Mouse (Mus musculus) embryonic facial prominence, embryonic 14.5 days (tissue): ENCODE measurements around the gene 6430571L13Rik. TPM values are rescaled to one million over a fixed set of nuclear protein-coding genes. Genes with fewer than 3 reads are reported as not detected.

Experiments used
- ATAC-seq: fragments of 200-750 bp; cut with Nextera tagmentation; 2 replicates; pipeline ENCODE4 v1.8.0; 2017; ENCODE audit warnings: low read depth, moderate number of reproducible peaks, moderate TSS enrichment
- DNase-seq: peaks from one replicate; pipeline ENCODE4 v3.0.0-alpha.2; 2015; ENCODE audit warnings: low spot score
- H3K27ac ChIP-seq: fragments of 300-500 bp; sonication (generic); replicated peaks from 2 replicates; pipeline ENCODE4 v1.5.1; 2014; ENCODE audit warnings: low read depth, mild to moderate bottlenecking, low read length, moderate library complexity
- H3K27me3 ChIP-seq: fragments of 300-500 bp; sonication (generic); replicated peaks from 2 replicates; pipeline ENCODE4 v1.6.1; 2014; ENCODE audit warnings: low read length; ENCODE audit not compliant: control insufficient read depth, insufficient read depth
- H3K36me3 ChIP-seq: fragments of 300-500 bp; sonication (generic); 2 replicates; pipeline ENCODE4 v1.6.1; 2014; ENCODE audit warnings: low read length, mixed read lengths; ENCODE audit not compliant: control insufficient read depth, insufficient read depth
- H3K4me1 ChIP-seq: fragments of 300-500 bp; sonication (generic); 2 replicates; pipeline ENCODE4 v1.6.1; 2014; ENCODE audit warnings: antibody characterized with exemption, low read length; ENCODE audit not compliant: control insufficient read depth, insufficient read depth
- H3K4me2 ChIP-seq: fragments of 300-500 bp; sonication (generic); 2 replicates; pipeline ENCODE4 v1.6.1; 2014; ENCODE audit warnings: low read depth, mild to moderate bottlenecking, low read length, moderate library complexity, mixed read lengths
- H3K4me3 ChIP-seq: fragments of 300-500 bp; sonication (generic); 2 replicates; pipeline ENCODE4 v1.5.1; 2014; ENCODE audit warnings: low read depth, mild to moderate bottlenecking, low read length
- H3K9ac ChIP-seq: fragments of 300-500 bp; sonication (generic); 2 replicates; pipeline ENCODE4 v1.6.1; 2014; ENCODE audit warnings: low read depth, mild to moderate bottlenecking, low read length, moderate library complexity, mixed read lengths
- H3K9me3 ChIP-seq: fragments of 300-500 bp; sonication (generic); 2 replicates; pipeline ENCODE4 v1.6.1; 2016; ENCODE audit warnings: low read length; ENCODE audit not compliant: control insufficient read depth
- WGBS: fragments of 180-500 bp; shearing (Covaris S2); extraction: QIAGEN DNeasy Blood & Tissue Kit; methylation state at CpG from one replicate; pipeline ENCODE4 v1.1.7; 2014; 5-methylcytosine and 5-hydroxymethylcytosine counted together
- polyA plus RNA-seq: library from polyadenylated mRNA; unstranded; fragments of >200 nt; fragmentation: Nextera tagmentation; extraction: Ambion mirVana; gene quantifications from 2 replicates; pipeline ENCODE4 v1.2.1, GENCODE M21; 2014

Gene 6430571L13Rik
- polyA plus RNA-seq = 0.96 and 1.2 TPM in 2 replicates

GRCm38 (mm10) chr9:107340267-107340859 is at the start of gene 6430571L13Rik:
Gene 6430571L13Rik (plus strand): TSS chr9:107340602.
- H3K9ac ChIP-seq = peak within 1 kb of the TSS; percentile 68
- H3K4me3 ChIP-seq = peak within 1 kb of the TSS; percentile 58
- DNase-seq = peak; percentile 97
- no peak within 1 kb of the TSS for H3K27ac ChIP-seq
- H3K9me3 ChIP-seq = no peaks in the 10 kb centered on the region
- under 1% methylated on average over 32 of the region's 34 CpGs for WGBS
- peak within 1 kb of the TSS; percentile 86 for H3K4me2 ChIP-seq
- H3K4me1 ChIP-seq = peaks cover 10% of the 10 kb centered on the region; the same call in 1 of the 2 replicates
- H3K36me3 ChIP-seq = no peaks in the 10 kb centered on the region
- peak; percentile 94 for ATAC-seq
- 0 out of 2 replicates have a peak, but pooled peaks cover 2% of the 10 kb centered on the region for H3K27me3 ChIP-seq

- Histone ChIP-seq H3K4me3 (no peak overlapping the region), H3K4me1 (peaks cover 4% of the 10 kb centered on the region), H3K27me3 (no peaks in the 10 kb centered on the region), H3K4me2 (no peak overlapping the region), H3K9ac (no peak overlapping the region), H3K9me3 (no peaks in the 10 kb centered on the region), H3K27ac (no peak overlapping the region), H3K36me3 (no peaks in the 10 kb centered on the region)
- WGBS = 25% methylated on average over 10 of the region's 10 CpGs
- DNase-seq (peak; percentile 77), ATAC-seq (peak; percentile 45; the same call in 1 of the 2 replicates)
These were observed 49.5 kb upstream of the 6430571L13Rik start for GRCm38 (mm10) chr9:107290897-107291296.

- ATAC-seq (no peak), DNase-seq (peak; percentile 70)
- Histone ChIP-seq H3K9me3 (no peaks in the 10 kb centered on the region), H3K9ac (no peak overlapping the region), H3K27me3 (no peaks in the 10 kb centered on the region), H3K4me1 (peaks cover 5% of the 10 kb centered on the region), H3K4me2 (no peak overlapping the region), H3K36me3 (no peaks in the 10 kb centered on the region), H3K4me3 (no peak overlapping the region), H3K27ac (no peak overlapping the region)
- 6% methylated on average over 6 of the region's 6 CpGs for WGBS
These were observed 46.2 kb upstream of the 6430571L13Rik start for GRCm38 (mm10) chr9:107294249-107294648.

GRCm38 (mm10) chr9:107295616-107296015 is 44.8 kb upstream of the 6430571L13Rik start:
- 67% methylated on average over 4 of the region's 4 CpGs for WGBS
- 0 out of 2 replicates have a peak overlapping the region, but pooled peaks have one; percentile 71 for H3K9ac ChIP-seq
- no peak overlapping the region for H3K27ac ChIP-seq
- peaks cover 9% of the 10 kb centered on the region; the same call in 1 of the 2 replicates for H3K36me3 ChIP-seq
- peak overlapping the region; percentile 76 for H3K4me2 ChIP-seq
- no peaks in the 10 kb centered on the region for H3K9me3 ChIP-seq
- H3K4me3 ChIP-seq = no peak overlapping the region
- no peak for DNase-seq
- no peak for ATAC-seq
- 0 out of 2 replicates have a peak, but pooled peaks cover 3% of the 10 kb centered on the region for H3K4me1 ChIP-seq
- no peaks in the 10 kb centered on the region for H3K27me3 ChIP-seq

GRCm38 (mm10) chr9:107296016-107296040 is 44.6 kb upstream of the 6430571L13Rik start, which contains the start of gene Cish:
Gene Cish (plus strand): TSS chr9:107296026.
- 0 out of 2 replicates have a peak, but pooled peaks cover 3% of the 10 kb centered on the region for H3K4me1 ChIP-seq
- H3K9me3 ChIP-seq = no peaks in the 10 kb centered on the region
- ATAC-seq (no peak), DNase-seq (no peak)
- H3K4me2 ChIP-seq = peak within 1 kb of the TSS; percentile 76
- H3K36me3 ChIP-seq = peaks cover 11% of the 10 kb centered on the region
- peak within 1 kb of the TSS; percentile 57 for H3K4me3 ChIP-seq
- H3K27me3 ChIP-seq = no peaks in the 10 kb centered on the region
- peak within 1 kb of the TSS; percentile 71 for H3K9ac ChIP-seq
- H3K27ac ChIP-seq = peak within 1 kb of the TSS; percentile 69

GRCm38 (mm10) chr9:107296041-107296440 is 44.4 kb upstream of the 6430571L13Rik start:
- 3% methylated on average over 13 of the region's 14 CpGs for WGBS
- H3K27me3 ChIP-seq = no peaks in the 10 kb centered on the region
- H3K9me3 ChIP-seq = no peaks in the 10 kb centered on the region
- no peak for DNase-seq
- H3K9ac ChIP-seq = peak overlapping the region; percentile 71; the same call in 1 of the 2 replicates
- ATAC-seq = peak; percentile 16
- H3K4me2 ChIP-seq = peak overlapping the region; percentile 76
- H3K4me3 ChIP-seq = peak overlapping the region; percentile 57
- peaks cover 13% of the 10 kb centered on the region for H3K36me3 ChIP-seq
- 0 out of 2 replicates have a peak, but pooled peaks cover 3% of the 10 kb centered on the region for H3K4me1 ChIP-seq
- H3K27ac ChIP-seq = peak overlapping the region; percentile 57; the same call in 1 of the 2 replicates

- H3K4me3 ChIP-seq = peak overlapping the region; percentile 57
- H3K9ac ChIP-seq = peak overlapping the region; percentile 71
- no peaks in the 10 kb centered on the region for H3K9me3 ChIP-seq
- peak overlapping the region; percentile 69 for H3K27ac ChIP-seq
- H3K27me3 ChIP-seq = no peaks in the 10 kb centered on the region
- under 1% methylated on average over 30 of the region's 31 CpGs for WGBS
- DNase-seq (peak; percentile 97), ATAC-seq (peak; percentile 98)
- 0 out of 2 replicates have a peak, but pooled peaks cover 3% of the 10 kb centered on the region for H3K4me1 ChIP-seq
- peaks cover 18% of the 10 kb centered on the region for H3K36me3 ChIP-seq
- peak overlapping the region; percentile 76 for H3K4me2 ChIP-seq
These were observed 43.9 kb upstream of the 6430571L13Rik start for GRCm38 (mm10) chr9:107296501-107296965.

- peak overlapping the region; percentile 57 for H3K4me3 ChIP-seq
- 0 out of 2 replicates have a peak, but pooled peaks cover 3% of the 10 kb centered on the region for H3K4me1 ChIP-seq
- no peaks in the 10 kb centered on the region for H3K9me3 ChIP-seq
- peak overlapping the region; percentile 71 for H3K9ac ChIP-seq
- H3K27me3 ChIP-seq = no peaks in the 10 kb centered on the region
- ATAC-seq (peak; percentile 6; the same call in 1 of the 2 replicates), DNase-seq (no peak)
- H3K36me3 ChIP-seq = peaks cover 23% of the 10 kb centered on the region
- H3K27ac ChIP-seq = peak overlapping the region; percentile 69
- 8% methylated on average over 16 of the region's 16 CpGs for WGBS
- H3K4me2 ChIP-seq = peak overlapping the region; percentile 76
These were observed 43.3 kb upstream of the 6430571L13Rik start for GRCm38 (mm10) chr9:107297059-107297458.

- DNase-seq = no peak
- Histone ChIP-seq H3K36me3 (peaks cover 26% of the 10 kb centered on the region), H3K27me3 (no peaks in the 10 kb centered on the region), H3K9ac (peak overlapping the region; percentile 71), H3K4me1 (0 out of 2 replicates have a peak, but pooled peaks cover 3% of the 10 kb centered on the region), H3K27ac (no peak overlapping the region), H3K9me3 (no peaks in the 10 kb centered on the region), H3K4me3 (peak overlapping the region; percentile 57), H3K4me2 (peak overlapping the region; percentile 76)
- ATAC-seq = no peak
- WGBS = 76% methylated on average over 4 of the region's 4 CpGs
These were observed 42.7 kb upstream of the 6430571L13Rik start for GRCm38 (mm10) chr9:107297658-107298057.
